Mouse (Mus musculus): Measurements from ENCODE around the gene Utrn. TPM values are rescaled to one million over a fixed set of nuclear protein-coding genes. Genes with fewer than 3 reads are reported as not detected.

Utrn gene
- polyA plus RNA-seq, 1 experiment from 2014 or later = 75.8 TPM

- no peak overlapping the region for H3K9ac ChIP-seq (ENCODE audit: low read length)
- H3K4me3 ChIP-seq (ENCODE audit: low read length) = no peak overlapping the region
- ATAC-seq (ENCODE audit: low read depth) = no peak
- H3K27ac ChIP-seq (ENCODE audit: low read length) = no peak overlapping the region
- H3K27me3 ChIP-seq (ENCODE audit: control insufficient read depth, insufficient read depth, low read depth, low read length) = no peaks in the 10 kb centered on the region
- no peak overlapping the region for H3K4me2 ChIP-seq (ENCODE audit: low read depth, low read length)
- 57% methylated on average over 6 of the region's 6 CpGs for WGBS
- H3K36me3 ChIP-seq (ENCODE audit: control insufficient read depth, insufficient read depth, low read length) = peaks cover 5% of the 10 kb centered on the region; the same call in 1 of the 2 replicates
- peaks cover 13% of the 10 kb centered on the region for H3K4me1 ChIP-seq (replicated peaks; ENCODE audit: control insufficient read depth, insufficient read depth, low read length)
- H3K9me3 ChIP-seq (ENCODE audit: control insufficient read depth, low read length) = no peaks in the 10 kb centered on the region
These were observed 4.0 kb downstream of the Utrn start for GRCm38 (mm10) chr10:12865201-12865600.

- H3K9me3 ChIP-seq (ENCODE audit: control insufficient read depth, low read length) = no peaks in the 10 kb centered on the region
These were observed 5.6 kb downstream of the Utrn start for GRCm38 (mm10) chr10:12863581-12863980.

GRCm38 (mm10) chr10:12862047-12862446, 7.1 kb downstream of the Utrn start:
- Histone ChIP-seq H3K9me3 (ENCODE audit: control insufficient read depth, low read length) (no peaks in the 10 kb centered on the region), H3K4me3 (ENCODE audit: low read length) (no peak overlapping the region), H3K4me1 (replicated peaks; ENCODE audit: control insufficient read depth, insufficient read depth, low read length) (peaks cover 10% of the 10 kb centered on the region), H3K4me2 (ENCODE audit: low read depth, low read length) (no peak overlapping the region), H3K27me3 (ENCODE audit: control insufficient read depth, insufficient read depth, low read depth, low read length) (no peaks in the 10 kb centered on the region), H3K9ac (ENCODE audit: low read length) (no peak overlapping the region), H3K27ac (ENCODE audit: low read length) (no peak overlapping the region), H3K36me3 (ENCODE audit: control insufficient read depth, insufficient read depth, low read length) (peaks cover 9% of the 10 kb centered on the region; the same call in 1 of the 2 replicates)
- WGBS = 78% methylated on average over 8 of the region's 8 CpGs
- ATAC-seq (ENCODE audit: low read depth) = no peak

More at GRCm38 (mm10) chr10:12863581-12863980, 5.6 kb downstream of the Utrn start:
- Histone ChIP-seq H3K27ac (ENCODE audit: low read length) (no peak overlapping the region), H3K4me2 (ENCODE audit: low read depth, low read length) (no peak overlapping the region), H3K36me3 (ENCODE audit: control insufficient read depth, insufficient read depth, low read length) (peaks cover 9% of the 10 kb centered on the region; the same call in 1 of the 2 replicates), H3K27me3 (ENCODE audit: control insufficient read depth, insufficient read depth, low read depth, low read length) (no peaks in the 10 kb centered on the region), H3K9ac (ENCODE audit: low read length) (no peak overlapping the region), H3K4me3 (ENCODE audit: low read length) (no peak overlapping the region), H3K4me1 (replicated peaks; ENCODE audit: control insufficient read depth, insufficient read depth, low read length) (peaks cover 13% of the 10 kb centered on the region)
- ATAC-seq (ENCODE audit: low read depth) = no peak
- WGBS = 86% methylated on average over 9 of the region's 9 CpGs

- no peak overlapping the region for H3K9ac ChIP-seq (ENCODE audit: low read length)
- H3K4me2 ChIP-seq (ENCODE audit: low read depth, low read length) = no peak overlapping the region
- ATAC-seq (ENCODE audit: low read depth) = no peak
- 79% methylated on average over 2 of the region's 2 CpGs for WGBS
- H3K4me1 ChIP-seq (replicated peaks; ENCODE audit: control insufficient read depth, insufficient read depth, low read length) = peaks cover 4% of the 10 kb centered on the region; the same call in 1 of the 2 replicates
- H3K27ac ChIP-seq (ENCODE audit: low read length) = no peak overlapping the region
- H3K36me3 ChIP-seq (ENCODE audit: control insufficient read depth, insufficient read depth, low read length) = peaks cover 9% of the 10 kb centered on the region; the same call in 1 of the 2 replicates
- no peaks in the 10 kb centered on the region for H3K9me3 ChIP-seq (ENCODE audit: control insufficient read depth, low read length)
- H3K27me3 ChIP-seq (ENCODE audit: control insufficient read depth, insufficient read depth, low read depth, low read length) = no peaks in the 10 kb centered on the region
- no peak overlapping the region for H3K4me3 ChIP-seq (ENCODE audit: low read length)
These were observed 7.8 kb downstream of the Utrn start for GRCm38 (mm10) chr10:12861381-12861780.

DNA sequence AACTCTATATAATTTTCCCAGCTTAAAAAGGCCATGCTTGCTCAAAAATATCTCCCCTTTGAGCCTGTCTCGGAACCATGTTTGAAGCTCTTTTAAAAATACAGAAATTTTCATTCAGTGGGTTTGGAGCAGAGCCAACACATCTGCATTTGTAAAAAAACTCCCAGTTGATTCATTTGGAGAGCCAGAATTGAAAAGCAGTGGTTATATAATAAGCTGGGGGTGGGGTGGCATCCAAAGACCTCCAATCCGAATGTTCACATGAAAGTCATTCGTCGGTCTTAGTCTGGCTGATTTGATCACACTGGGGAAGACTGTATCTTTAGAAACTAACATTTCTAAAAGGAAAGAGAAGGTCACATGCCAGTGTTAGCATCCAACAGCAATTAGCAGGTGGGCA, 8.4 kb downstream of the Utrn start:
- WGBS = 76% methylated on average over 4 of the region's 4 CpGs
- ATAC-seq (ENCODE audit: low read depth) = no peak
- H3K4me3 ChIP-seq (ENCODE audit: low read length) = no peak overlapping the region
- H3K36me3 ChIP-seq (ENCODE audit: control insufficient read depth, insufficient read depth, low read length) = peaks cover 9% of the 10 kb centered on the region; the same call in 1 of the 2 replicates
- no peak overlapping the region for H3K9ac ChIP-seq (ENCODE audit: low read length)
- H3K27me3 ChIP-seq (ENCODE audit: control insufficient read depth, insufficient read depth, low read depth, low read length) = no peaks in the 10 kb centered on the region
- no peak overlapping the region for H3K4me2 ChIP-seq (ENCODE audit: low read depth, low read length)
- no peaks in the 10 kb centered on the region for H3K9me3 ChIP-seq (ENCODE audit: control insufficient read depth, low read length)
- H3K27ac ChIP-seq (ENCODE audit: low read length) = no peak overlapping the region
- peaks cover 3% of the 10 kb centered on the region; the same call in 1 of the 2 replicates for H3K4me1 ChIP-seq (replicated peaks; ENCODE audit: control insufficient read depth, insufficient read depth, low read length)

DNA sequence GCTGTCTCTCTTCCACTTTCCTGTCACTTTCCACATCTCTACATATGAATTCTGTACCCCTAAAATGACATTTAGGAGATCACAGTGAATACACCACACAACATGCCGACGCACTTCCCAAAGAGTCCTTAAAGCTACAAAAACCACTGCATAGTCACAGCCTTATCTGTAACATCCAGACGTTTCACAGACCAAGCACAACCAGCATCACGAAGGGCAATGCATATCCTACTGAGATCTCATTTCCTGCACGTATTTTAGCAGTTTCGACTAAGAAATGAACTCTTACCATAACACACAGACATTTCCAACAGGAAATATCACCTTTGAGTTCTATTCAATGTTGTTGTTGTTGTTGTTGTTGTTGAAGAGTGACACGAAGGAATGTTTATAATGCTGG, 8.8 kb downstream of the Utrn start:
- H3K36me3 ChIP-seq (ENCODE audit: control insufficient read depth, insufficient read depth, low read length) = peaks cover 9% of the 10 kb centered on the region; the same call in 1 of the 2 replicates
- H3K27me3 ChIP-seq (ENCODE audit: control insufficient read depth, insufficient read depth, low read depth, low read length) = no peaks in the 10 kb centered on the region
- no peak overlapping the region for H3K27ac ChIP-seq (ENCODE audit: low read length)
- H3K9ac ChIP-seq (ENCODE audit: low read length) = no peak overlapping the region
- H3K9me3 ChIP-seq (ENCODE audit: control insufficient read depth, low read length) = no peaks in the 10 kb centered on the region
- no peak overlapping the region for H3K4me2 ChIP-seq (ENCODE audit: low read depth, low read length)
- peaks cover 3% of the 10 kb centered on the region; the same call in 1 of the 2 replicates for H3K4me1 ChIP-seq (replicated peaks; ENCODE audit: control insufficient read depth, insufficient read depth, low read length)
- no peak overlapping the region for H3K4me3 ChIP-seq (ENCODE audit: low read length)
- 74% methylated on average over 7 of the region's 7 CpGs for WGBS
- no peak for ATAC-seq (ENCODE audit: low read depth)

- H3K27me3 ChIP-seq (ENCODE audit: control insufficient read depth, insufficient read depth, low read depth, low read length) = no peaks in the 10 kb centered on the region
- no peak for ATAC-seq (ENCODE audit: low read depth)
- no peak overlapping the region for H3K4me2 ChIP-seq (ENCODE audit: low read depth, low read length)
- H3K36me3 ChIP-seq (ENCODE audit: control insufficient read depth, insufficient read depth, low read length) = peaks cover 9% of the 10 kb centered on the region; the same call in 1 of the 2 replicates
- H3K9ac ChIP-seq (ENCODE audit: low read length) = no peak overlapping the region
- WGBS = 61% methylated on average over 5 of the region's 5 CpGs
- no peaks in the 10 kb centered on the region for H3K4me1 ChIP-seq (replicated peaks; ENCODE audit: control insufficient read depth, insufficient read depth, low read length)
- H3K4me3 ChIP-seq (ENCODE audit: low read length) = no peak overlapping the region
- H3K9me3 ChIP-seq (ENCODE audit: control insufficient read depth, low read length) = no peaks in the 10 kb centered on the region
- no peak overlapping the region for H3K27ac ChIP-seq (ENCODE audit: low read length)
These were observed 11.1 kb downstream of the Utrn start for GRCm38 (mm10) chr10:12858017-12858416.

- no peak overlapping the region for H3K27ac ChIP-seq (ENCODE audit: low read length)
- no peaks in the 10 kb centered on the region for H3K9me3 ChIP-seq (ENCODE audit: control insufficient read depth, low read length)
- no peaks in the 10 kb centered on the region; the same call in 1 of the 2 replicates for H3K4me1 ChIP-seq (replicated peaks; ENCODE audit: control insufficient read depth, insufficient read depth, low read length)
- ATAC-seq (ENCODE audit: low read depth) = 0 out of 2 replicates have a peak, but pooled peaks have one; percentile 12
- no peak overlapping the region for H3K9ac ChIP-seq (ENCODE audit: low read length)
- 73% methylated on average over 6 of the region's 6 CpGs for WGBS
- no peaks in the 10 kb centered on the region for H3K27me3 ChIP-seq (ENCODE audit: control insufficient read depth, insufficient read depth, low read depth, low read length)
- no peak overlapping the region for H3K4me2 ChIP-seq (ENCODE audit: low read depth, low read length)
- no peak overlapping the region for H3K4me3 ChIP-seq (ENCODE audit: low read length)
- H3K36me3 ChIP-seq (ENCODE audit: control insufficient read depth, insufficient read depth, low read length) = no peaks in the 10 kb centered on the region
These were observed 14.9 kb downstream of the Utrn start for GRCm38 (mm10) chr10:12854298-12854697.

DNA sequence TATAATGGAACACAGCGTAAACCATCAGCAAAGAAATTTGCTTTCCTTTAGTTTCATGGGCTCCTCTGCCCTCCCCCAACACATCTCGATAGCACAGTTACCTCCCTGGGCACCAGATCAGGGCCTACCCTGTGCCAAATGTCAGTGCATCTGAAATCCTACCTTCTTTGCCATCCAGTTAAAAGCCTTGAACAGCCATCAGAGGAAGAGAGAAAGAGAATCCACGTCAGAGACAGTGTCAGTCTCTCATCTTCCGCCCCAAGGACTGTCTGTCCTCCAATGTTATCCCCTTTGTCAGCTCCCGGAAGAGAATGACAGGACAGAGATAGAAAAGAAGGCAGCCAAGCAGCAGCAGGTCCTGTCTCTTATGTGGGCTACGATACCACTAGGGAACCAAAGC, 15.4 kb downstream of the Utrn start:
- Histone ChIP-seq H3K9ac (ENCODE audit: low read length) (no peak overlapping the region), H3K27ac (ENCODE audit: low read length) (no peak overlapping the region), H3K4me2 (ENCODE audit: low read depth, low read length) (no peak overlapping the region), H3K4me1 (replicated peaks; ENCODE audit: control insufficient read depth, insufficient read depth, low read length) (no peaks in the 10 kb centered on the region; the same call in 1 of the 2 replicates), H3K9me3 (ENCODE audit: control insufficient read depth, low read length) (no peaks in the 10 kb centered on the region), H3K36me3 (ENCODE audit: control insufficient read depth, insufficient read depth, low read length) (no peaks in the 10 kb centered on the region), H3K4me3 (ENCODE audit: low read length) (no peak overlapping the region), H3K27me3 (ENCODE audit: control insufficient read depth, insufficient read depth, low read depth, low read length) (no peaks in the 10 kb centered on the region)
- WGBS = 82% methylated on average over 6 of the region's 6 CpGs
- no peak for ATAC-seq (ENCODE audit: low read depth)

Measured in lung, embryonic 16.5 days (tissue).